Mouse (Mus musculus): ENCODE measurements at regions not wholly inside any gene's neighbourhood (a gene's known extent, or its start where the extent isn't known, plus 50 kb on each side); places are given as distances from the start of the nearest gene placed in this dataset.
A peak's percentile ranks its signal among the peaks of the same experiment; 100 is the strongest.

DNA sequence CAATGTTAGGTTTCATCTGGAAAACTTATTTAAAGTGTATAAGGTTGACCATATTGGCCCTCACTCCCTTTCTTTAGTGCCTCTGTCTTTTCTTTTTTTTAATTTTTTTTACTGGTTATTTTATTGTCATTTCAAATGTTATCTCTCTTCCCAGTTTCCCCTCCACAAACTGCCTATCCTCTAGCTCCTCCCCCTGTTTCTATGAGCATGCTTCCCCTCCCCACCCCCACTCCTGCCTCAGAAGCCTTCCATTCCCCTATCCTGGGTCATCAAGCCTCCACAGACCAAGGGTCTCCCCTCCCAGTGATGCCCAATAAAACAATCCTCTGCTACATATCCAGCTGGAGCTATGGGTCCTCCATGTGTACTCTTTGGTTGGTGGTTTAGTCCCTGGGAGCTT is 2134.9 kb upstream of the Lrrc6 start:
- no peak for DNase-seq (ENCODE audit: low spot score in 2 of 2)

DNA sequence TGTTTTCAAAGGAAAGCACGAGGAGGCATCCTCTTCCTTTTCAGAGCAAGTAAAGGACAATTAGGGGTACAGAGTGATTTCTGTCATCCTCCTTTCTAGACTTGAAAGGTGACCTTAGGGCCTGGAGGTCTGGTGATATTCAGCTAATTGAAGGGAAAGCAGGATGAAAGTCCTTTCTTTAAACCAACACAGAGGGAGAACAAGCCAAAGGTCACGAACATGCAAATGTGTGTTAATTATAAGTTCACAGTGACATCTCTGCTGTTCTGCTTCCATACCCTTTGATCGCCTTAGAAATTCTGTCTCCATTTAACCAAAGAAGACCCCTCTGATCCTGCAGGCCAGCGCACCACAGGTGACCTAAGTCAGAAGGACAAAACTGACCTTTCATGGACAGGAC is 2126.3 kb upstream of the Lrrc6 start:
- no peak for DNase-seq (ENCODE audit: low spot score in 2 of 2)

DNA sequence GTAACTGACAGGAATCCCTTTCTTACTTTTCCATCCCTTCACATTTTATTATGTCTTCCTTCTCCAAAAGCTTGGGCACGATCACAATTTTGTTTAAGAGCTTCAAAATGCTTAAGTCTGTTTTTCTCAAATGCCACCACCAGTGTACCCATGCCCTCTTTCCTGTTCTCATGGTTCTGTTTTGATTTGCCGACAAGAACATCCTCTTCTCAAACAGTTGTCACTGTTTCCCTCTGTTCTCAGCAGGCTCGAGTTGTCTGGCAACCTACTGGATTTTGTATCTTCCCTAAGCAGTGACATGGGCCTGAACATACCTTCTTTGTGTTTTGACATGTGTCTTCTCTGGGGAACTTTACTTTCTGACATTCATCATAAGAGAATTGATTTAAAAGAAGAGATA is 2124.1 kb upstream of the Lrrc6 start:
- no peak for DNase-seq (ENCODE audit: low spot score in 2 of 2)

DNA sequence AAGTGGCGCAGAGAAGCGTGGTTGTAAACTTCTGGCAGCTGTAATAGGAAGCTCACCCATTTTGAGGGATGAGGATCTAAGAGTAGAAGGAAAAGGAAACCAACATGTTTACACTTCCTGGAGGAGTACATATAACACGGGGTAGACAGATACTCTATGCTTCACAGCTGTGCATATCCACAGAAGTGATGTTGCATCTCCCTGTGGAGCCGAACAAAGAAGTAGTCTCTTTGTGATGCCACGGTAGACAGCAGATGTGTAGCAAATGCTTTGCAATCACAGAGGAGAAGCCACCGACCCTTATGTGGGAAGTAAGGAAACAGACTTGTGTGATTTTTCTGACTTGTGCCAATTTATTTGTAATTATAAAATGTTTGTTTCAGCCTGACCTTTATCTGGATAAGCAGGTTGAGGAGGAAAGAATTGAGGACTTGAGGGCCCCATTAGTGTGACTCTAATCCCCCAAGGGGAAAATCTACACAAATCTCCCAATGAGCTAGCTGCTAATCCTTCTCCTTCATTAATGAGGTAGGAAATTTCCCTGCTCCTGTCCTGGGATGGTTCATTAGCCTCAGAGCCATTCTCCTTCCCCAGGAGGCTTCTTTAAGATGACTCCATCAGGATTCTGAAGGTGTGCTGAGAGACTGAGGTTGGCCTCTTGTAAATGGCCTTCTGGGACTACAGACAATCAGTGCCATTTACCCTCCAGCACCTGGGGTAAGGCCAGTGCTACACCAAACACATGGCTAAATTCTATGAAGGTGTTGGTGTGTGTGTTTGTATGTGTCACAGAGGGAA is 2119.9 kb upstream of the Lrrc6 start:
- no peak for DNase-seq (ENCODE audit: low spot score in 2 of 2)

DNA sequence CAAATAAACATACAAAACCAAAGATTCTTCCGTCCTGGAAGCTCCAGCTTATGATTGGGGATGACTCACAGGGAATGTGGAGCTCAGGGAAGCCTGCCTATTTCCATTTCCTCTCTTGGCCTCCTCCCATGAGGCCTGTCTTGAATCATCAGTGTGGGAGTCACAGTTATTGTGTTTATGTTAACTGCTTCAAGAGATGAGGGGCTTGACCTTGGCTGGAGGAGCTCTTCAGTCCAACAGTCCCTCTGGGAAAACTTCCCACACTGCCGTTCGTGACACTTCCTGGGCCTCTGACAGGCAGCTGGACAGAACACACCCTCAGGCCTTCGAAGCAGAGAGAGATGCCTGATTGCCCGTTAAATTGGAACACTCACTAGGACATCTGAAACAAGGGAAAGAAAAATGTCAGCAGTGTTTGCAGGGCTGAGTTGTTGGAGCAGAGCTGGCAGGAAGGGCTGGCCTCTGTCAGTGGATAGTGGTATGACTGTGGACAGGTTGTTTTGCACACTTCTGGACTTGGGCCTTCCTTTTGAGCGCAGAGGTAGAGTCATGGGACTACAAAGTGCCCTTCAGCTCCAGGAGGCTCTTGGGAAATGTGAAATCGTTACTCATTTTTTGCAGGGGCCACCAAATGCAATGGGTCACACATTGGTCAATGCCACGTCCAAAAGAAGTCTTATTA is 2105.5 kb upstream of the Lrrc6 start:
- peak in 1 of 2 experiments; percentile 2 for DNase-seq (ENCODE audit: low spot score in 2 of 2)

DNA sequence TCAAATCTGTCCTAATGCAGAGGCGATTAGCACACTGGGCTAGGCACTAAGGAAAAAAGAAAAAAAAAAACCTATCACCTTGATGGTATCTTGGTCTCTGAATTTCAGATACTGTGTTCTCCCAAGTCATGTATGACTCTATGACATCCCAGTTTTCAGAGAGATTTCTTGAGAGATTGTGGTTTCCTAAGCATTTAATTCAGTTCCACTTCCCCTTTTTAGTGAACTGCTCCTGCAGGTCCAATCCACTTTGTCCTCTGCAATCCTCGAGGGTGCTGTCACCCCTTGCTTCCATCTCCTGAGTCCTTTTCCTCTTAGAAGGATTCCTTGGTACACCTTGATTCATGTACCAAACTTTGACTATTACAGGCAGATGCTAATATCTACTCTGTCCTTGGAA is 2104.8 kb upstream of the Lrrc6 start:
- DNase-seq (ENCODE audit: low spot score in 2 of 2) = no peak

DNA sequence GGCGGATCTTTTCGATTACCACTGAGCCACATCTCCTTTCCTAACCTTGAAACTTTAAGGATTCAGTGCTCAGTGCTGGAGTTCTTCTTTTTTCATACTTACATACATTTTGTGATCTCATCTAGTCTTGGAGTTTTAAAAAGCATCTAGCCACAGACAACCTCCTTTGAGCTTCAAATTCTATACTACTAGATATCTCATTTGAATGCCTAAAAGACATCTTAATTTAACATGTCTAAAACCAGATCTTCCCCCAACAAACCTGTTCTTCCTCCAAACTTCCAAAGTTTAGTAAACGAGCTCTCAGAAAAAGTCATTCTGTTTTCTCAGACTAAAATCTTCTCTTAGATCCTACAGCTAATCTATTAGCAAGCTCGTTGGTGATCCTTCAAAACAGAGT is 2081.5 kb upstream of the Lrrc6 start:
- DNase-seq (ENCODE audit: low spot score in 2 of 2) = no peak

DNA sequence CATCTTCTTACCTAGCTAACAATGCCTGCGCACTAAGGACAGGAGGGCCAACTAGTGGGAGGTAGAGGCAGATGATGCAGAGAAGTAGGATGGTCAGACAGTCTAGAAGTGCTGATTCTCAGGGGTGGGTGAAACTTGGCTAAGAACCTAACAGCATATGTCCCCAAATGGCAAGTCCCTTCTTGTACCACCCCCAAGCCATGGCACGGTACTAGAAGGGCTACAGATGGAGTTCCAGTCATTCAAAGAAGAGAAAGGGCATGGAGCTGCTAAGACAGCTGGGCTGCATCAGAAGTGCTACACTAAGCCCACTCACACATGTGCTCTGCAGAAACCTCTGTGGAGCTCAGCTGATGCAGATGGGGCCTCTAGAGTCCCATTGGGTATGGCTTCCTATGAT is 2078.8 kb upstream of the Lrrc6 start:
- no peak for DNase-seq (ENCODE audit: low spot score in 2 of 2)

DNA sequence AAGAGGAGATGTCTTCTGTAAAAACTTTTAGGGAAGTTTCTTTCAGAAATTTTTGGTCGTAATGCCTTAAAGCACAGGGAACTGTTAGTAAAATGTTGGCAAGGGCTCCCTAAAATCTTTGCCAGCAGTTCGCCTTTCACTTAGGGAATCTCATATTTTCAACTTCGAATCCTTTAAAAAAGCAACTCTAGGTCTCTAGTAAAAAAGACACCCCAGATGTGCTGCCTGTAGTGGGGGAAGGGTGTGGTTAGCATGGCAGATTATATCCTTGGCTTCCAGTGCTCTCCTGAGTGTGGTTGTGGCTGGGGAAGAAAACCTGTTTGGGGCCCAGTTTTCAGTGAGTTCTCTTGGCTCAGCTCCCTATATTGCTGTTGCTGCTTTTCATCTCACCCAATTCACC is 2059.9 kb upstream of the Lrrc6 start:
- DNase-seq (ENCODE audit: low spot score in 2 of 2) = no peak

DNA sequence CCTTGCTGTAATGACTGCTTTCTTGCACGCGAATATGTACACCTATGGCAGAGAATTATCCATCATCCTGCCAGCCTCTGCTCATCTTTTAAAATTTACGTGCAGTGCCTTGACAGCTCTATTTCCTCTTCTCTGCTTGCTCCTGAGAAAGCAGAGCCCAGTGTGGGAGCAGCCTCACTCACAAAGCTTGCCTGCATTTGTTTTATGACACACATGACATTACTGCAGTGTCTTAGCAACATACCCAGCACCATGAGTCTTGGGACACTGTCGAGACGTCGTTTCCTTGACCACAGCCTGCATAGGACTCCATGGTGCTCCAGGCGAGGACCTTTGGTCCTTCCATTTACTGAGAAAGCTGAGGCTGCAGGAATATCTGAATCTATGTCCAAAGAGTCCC is 2055.4 kb upstream of the Lrrc6 start:
- no peak for DNase-seq (ENCODE audit: low spot score in 2 of 2)

DNA sequence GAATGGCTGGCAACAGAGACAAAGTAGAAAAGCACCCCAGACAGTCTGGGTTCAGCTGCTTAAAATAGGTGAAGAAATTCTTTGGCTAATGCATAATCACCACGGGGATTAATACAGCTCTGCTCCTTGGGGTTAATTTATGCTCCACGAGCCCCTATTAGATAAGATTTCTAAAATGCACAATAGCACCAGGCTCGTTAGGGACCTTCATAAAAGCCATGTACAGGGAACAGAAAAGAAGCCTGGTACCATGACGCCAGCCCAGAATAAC is 2035.3 kb upstream of the Lrrc6 start:
- no peak for DNase-seq (ENCODE audit: low spot score in 2 of 2)

DNA sequence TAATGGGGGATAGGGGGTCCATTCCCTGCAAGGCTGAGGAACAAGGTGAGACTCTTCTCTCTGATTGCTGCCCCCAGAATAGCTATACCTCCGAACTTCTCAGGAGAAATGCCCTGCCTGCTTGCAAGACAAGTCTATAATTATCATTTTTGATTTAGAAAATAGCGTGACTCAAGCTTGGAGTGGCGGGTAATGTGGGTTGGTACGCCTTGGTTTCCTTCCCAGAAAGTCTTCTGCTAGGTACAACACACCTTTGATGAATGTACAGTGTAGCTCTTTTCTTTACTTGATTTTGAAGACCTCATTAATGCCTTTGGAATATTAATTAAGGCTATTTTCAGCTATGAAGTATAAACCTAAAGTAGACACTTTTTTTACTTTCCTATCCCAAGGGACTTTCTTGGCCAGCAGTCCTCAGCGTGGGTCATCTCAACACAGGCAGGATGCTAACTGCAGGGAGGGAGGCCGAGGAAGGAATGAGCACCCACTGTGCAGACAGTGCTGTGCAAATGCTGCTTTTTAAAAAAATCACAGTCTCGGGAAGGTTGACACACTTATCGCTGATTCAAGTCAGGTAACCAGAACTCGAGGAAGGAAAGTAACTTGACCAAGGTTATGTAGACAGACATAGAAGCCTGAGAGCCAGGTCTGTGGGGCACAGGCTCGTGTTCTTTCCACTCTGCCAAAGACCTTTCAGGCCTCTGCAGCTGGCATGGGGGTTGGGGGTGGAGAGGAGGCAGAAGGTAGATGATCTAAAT is 2034.8 kb upstream of the Lrrc6 start:
- no peak for DNase-seq (ENCODE audit: low spot score in 2 of 2)

DNA sequence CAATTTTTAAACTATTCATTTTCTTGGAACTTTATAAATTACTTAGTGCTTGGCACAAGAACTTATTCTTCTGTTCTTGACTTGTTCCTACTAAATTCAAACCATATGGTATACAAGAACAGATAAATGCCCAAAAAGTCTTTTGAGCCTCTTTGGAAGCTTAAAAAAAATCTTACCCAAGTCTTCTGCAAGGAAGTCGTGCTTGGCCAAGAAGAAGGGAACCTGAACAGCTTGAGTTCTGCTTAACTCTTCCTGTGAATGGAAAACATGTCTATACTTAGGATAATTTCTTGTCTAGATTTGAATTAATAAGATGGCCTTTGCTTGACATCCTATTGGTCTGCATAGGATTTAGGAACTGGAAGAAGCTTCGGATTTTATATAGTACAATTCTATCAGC is 2020.0 kb upstream of the Lrrc6 start:
- no peak for DNase-seq (ENCODE audit: low spot score in 2 of 2)

DNA sequence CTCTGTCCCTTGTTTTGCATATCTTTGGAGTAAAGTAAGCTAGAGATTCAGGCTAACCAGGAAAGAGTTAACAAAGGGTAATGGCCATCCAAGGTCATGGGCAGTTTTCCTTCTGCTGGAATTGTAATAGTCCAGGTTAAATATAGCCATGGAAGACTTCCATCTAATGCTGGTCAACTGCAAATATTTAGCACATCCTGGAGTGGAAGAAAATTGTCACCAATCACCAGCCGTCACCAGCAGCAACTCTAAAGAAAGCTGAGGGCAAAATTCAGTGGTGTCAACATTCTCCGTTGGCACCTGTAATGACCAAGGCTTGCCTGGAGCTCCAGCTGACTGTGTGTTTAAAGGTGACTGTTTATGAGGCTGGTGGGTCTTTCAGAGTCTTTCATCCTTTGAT is 2011.7 kb upstream of the Lrrc6 start:
- DNase-seq (ENCODE audit: low spot score in 2 of 2) = no peak

DNA sequence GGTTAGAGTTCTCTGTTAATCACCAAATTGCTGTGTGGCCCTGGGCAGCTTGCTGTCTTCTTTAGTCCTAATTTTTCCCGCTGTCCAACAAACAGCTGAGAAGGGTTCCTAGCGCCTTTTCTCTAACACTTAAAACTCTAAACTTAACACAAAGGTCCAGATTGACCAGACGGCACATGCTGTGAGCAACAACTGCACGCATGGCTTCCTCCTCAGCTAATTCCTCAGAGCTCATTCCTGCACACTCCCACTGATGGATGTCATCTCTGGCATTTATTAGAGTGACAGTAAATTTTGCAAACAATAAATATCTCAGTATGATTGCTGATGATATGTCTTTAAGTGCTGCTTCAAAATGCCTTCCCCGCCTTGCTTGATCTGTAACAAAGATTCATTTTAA is 2007.5 kb upstream of the Lrrc6 start:
- no peak for DNase-seq (ENCODE audit: low spot score in 2 of 2)

DNA sequence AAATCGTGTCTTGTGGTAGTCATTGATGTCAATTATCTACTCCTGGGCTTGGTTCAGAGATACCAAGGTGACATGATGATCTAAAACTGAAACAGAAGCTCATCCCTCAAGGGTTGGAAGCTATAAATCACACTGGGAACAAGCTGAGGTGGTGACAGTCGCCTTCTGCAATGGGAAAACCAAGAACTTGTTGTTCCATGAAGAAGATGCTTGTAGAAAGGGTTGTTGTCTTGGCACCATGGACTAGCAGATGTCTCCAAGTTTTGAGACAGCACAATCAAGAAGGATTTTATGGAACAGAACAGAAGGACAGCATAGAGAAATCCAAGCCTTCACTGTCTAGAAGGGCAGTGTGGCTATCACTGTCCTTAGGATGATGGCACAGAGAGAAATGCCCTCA is 2005.4 kb upstream of the Lrrc6 start:
- DNase-seq (ENCODE audit: low spot score in 2 of 2) = no peak

DNA sequence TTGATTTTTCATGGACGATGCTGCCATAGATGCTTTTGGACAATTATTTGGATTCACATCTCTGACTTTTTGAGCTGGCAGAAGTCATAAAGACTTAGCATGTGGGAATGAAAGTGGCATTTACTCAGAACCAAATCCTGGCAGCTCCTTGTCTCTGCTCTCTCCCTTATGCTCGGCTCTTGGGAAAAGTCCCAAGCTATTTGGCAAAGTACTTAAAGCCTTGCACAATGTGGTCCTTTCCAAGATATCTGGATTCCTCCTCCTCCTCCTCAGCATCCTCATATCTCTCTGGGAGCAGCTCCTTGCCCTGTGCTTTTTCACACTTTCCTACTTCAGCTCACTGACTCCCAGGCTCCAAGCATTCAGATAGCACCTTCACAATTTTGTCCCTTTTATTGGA is 1995.7 kb upstream of the Lrrc6 start:
- DNase-seq (ENCODE audit: low spot score in 2 of 2) = no peak

DNA sequence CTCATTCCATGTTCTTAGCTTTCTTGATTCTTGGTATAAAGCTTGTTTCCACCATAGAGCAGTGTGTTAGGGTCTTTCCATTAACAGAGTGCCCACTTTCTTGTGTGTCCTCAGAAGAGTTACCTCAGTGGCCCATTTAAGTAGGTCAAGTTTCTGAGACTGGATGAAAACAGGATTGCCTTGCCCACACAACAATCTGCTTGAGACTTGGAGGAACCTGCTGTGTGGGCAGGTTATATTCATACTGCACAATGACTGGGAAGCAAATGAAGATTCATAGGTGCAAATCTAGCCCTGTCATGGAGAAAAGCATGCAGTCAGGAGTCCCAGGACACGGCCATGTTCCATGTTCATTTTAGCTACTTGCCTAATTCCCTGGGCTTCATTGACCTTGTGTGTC is 1984.1 kb upstream of the Lrrc6 start:
- DNase-seq (ENCODE audit: low spot score in 2 of 2) = no peak

DNA sequence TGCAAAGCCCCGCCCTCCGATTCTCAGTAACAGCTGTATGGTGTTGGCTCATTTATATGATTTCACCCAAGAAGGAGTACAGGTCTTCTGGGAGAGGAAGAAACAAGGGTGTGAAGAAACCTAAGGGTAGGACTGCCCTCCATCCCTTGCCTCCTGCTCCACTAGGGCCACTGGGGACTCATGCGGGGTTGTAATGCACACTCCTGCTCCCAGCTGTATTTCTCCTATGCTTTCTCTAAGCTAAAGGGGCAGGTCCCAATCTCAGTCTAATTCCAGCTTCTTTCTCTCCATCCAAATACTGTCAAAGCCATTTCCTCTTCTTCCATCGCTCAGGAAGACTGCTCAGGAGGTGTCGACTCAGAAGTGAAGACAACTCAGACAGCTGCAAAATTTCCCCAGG is 1977.0 kb upstream of the Lrrc6 start:
- no peak for DNase-seq (ENCODE audit: low spot score in 2 of 2)

DNA sequence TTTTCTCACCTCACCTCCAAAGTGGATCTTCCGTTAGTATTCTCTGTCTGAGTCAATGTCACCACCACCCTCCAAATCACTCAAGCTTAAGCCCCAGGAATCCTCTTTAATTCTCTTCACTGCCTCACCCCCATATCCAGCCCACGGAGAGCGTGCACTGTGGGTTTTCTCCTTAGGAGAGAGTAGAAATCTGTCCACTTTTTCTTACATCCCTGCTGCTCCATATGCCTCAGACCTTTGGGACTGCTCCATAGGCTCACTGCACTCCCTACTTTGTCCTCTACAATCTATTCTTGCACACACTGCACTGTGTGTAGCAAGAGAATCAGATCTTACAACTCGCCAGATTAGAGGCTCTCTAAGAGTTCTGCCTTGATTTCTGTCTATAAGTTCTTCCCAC is 1971.2 kb upstream of the Lrrc6 start:
- DNase-seq (ENCODE audit: low spot score in 2 of 2) = no peak

DNA sequence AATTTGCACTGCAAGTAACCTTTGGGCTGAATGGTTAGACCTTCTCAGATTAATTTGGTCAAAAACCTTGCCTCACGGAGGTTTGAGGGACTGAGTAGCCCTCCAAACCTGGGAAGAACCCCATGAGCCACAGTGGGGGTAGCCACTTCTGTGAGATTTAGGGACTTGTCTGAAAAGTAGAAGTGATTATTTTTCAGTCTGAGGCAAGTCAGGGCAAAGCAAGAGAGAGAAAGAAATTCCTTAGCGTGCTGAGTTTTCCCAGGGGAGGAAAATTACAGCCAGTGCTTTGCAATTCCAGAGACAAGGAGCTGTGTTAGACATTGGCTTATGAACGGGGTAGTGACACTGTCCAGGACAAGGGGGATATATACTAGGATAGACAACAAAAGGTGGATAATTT is 1962.1 kb upstream of the Lrrc6 start:
- DNase-seq (ENCODE audit: low spot score in 2 of 2) = no peak

DNA sequence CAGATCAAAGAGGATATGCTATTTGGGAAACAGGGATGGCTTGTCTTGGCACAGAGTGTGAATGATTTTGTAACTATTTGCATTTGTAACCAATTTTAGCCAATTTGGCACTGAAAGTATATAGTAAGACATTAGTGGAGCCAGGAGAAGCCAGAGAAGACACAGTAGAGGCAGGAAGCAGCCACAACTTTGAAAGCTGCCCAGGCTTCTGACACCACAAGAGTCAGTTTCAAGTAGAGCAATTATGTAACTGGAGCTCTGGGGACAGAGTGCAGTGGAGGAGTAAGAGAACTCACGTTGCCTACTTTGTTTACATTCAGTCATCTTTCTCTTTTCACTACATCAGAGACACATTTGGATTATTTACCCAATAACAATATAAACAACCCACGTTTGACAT is 1956.5 kb upstream of the Lrrc6 start:
- DNase-seq (ENCODE audit: low spot score in 2 of 2) = no peak

DNA sequence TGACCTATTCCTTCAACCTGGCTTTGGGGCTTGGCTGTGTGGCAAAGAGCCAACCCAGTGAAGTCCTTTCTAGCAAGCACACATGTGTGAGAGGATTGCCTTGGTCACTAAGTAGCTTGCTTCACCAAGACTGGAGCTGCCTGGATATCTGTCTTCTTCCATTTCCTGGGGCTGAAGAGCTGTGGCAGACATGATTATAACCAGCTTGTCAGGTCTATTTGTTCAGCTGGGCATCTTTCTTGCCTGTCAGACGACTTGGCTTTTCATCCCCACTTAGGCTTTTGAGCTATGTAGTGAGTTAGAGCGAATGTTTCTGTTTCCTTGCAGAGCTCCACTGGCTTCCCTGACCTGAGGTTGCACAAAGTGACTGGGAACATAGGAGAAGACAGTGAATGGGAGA is 1951.3 kb upstream of the Lrrc6 start:
- no peak for DNase-seq (ENCODE audit: low spot score in 2 of 2)

All from cerebellum, postnatal 4 days (tissue).